Mouse (Mus musculus): ENCODE results near the gene Gpd1l.

GRCm38 (mm10) chr9:114921352-114922081 is 12.3 kb downstream of the Gpd1l start:
- TF ChIP-seq GATA1 (IDR thresholded peaks at IDR 0.05; ENCODE audit: borderline replicate concordance, low read length) (no peak), FLI1 (IDR thresholded peaks at IDR 0.05; ENCODE audit: low read length) (no peak)
